Comparison of ENCODE assay signal across 27 mouse cellular contexts in genomic region chr8:93825317-93825716, GRCm38 (mm10). TPM values are rescaled to one million over a fixed set of nuclear protein-coding genes. Genes with fewer than 3 reads are reported as not detected.
DNase-seq lines count a peak whose midpoint lies in the region; ATAC-seq and TF ChIP-seq lines count a peak whose summit lies in the region.
"Had no signal": no experiment of that assay in that cellular context is flagged by ENCODE, and none has a peak within 500 bp of the region (broad histone marks: within the 10 kb centered on the region; RNA-seq: fewer than 3 reads in every experiment).

No protein-coding gene starts in this region.

- 24% methylated on average over 4 of the region's 4 CpGs for WGBS in lung, postnatal 0 days
- 41% methylated on average over 4 of the region's 4 CpGs for WGBS in stomach, postnatal 0 days

- H3K36me3 ChIP-seq in lung, postnatal 0 days (ENCODE audit: insufficient read depth, low read length), result no peaks in the 10 kb centered on the region
- no peaks in the 10 kb centered on the region for H3K36me3 ChIP-seq in stomach, postnatal 0 days (ENCODE audit: control insufficient read depth, insufficient read depth, low read length)
- H3K36me3 ChIP-seq: G1E; kidney, embryonic 15.5 days; limb, embryonic 15.5 days had no signal

- H3K27ac ChIP-seq in lung, postnatal 0 days (ENCODE audit: low read length), result peak overlapping the region; percentile 23; the same call in 1 of the 2 replicates
- H3K27ac ChIP-seq in stomach, postnatal 0 days (replicated peaks), result no peak overlapping the region
- H3K27ac ChIP-seq: forebrain, embryonic 10.5 days; heart, embryonic 13.5 days; hindbrain, postnatal 0 days; kidney, embryonic 15.5 days; left cerebral cortex, adult 2 months; limb, embryonic 15.5 days; liver, embryonic 14.5 days had no signal

- peak; percentile 78 for TF ChIP-seq EP300 in lung, postnatal 0 days (IDR thresholded peaks at IDR 0.05)
- no peak for TF ChIP-seq EP300 in stomach, postnatal 0 days (optimal IDR thresholded peaks at IDR 0.05)

- H3K4me2 ChIP-seq in lung, postnatal 0 days (replicated peaks; ENCODE audit: low read depth, low read length), result no peak overlapping the region
- H3K4me2 ChIP-seq in stomach, postnatal 0 days (replicated peaks; ENCODE audit: low read depth), result no peak overlapping the region
- H3K4me2 ChIP-seq: heart, embryonic 13.5 days; kidney, embryonic 15.5 days; limb, embryonic 15.5 days; midbrain, embryonic 11.5 days had no signal

- no peak overlapping the region for H3K9ac ChIP-seq in lung, postnatal 0 days (replicated peaks; ENCODE audit: low read depth)
- no peak overlapping the region for H3K9ac ChIP-seq in stomach, postnatal 0 days (ENCODE audit: low read length)
- H3K9ac ChIP-seq: heart, embryonic 13.5 days; kidney, embryonic 15.5 days; limb, embryonic 15.5 days; liver, embryonic 14.5 days had no signal

- no peaks in the 10 kb centered on the region for H3K9me3 ChIP-seq in lung, postnatal 0 days (ENCODE audit: low read length)
- no peaks in the 10 kb centered on the region for H3K9me3 ChIP-seq in stomach, postnatal 0 days (ENCODE audit: control insufficient read depth, low read length)
- H3K9me3 ChIP-seq: forebrain, embryonic 10.5 days; heart, embryonic 13.5 days; kidney, embryonic 15.5 days; limb, embryonic 15.5 days had no signal

- no peak overlapping the region for H3K4me3 ChIP-seq in lung, postnatal 0 days (ENCODE audit: low read depth, low read length)
- H3K4me3 ChIP-seq in stomach, postnatal 0 days (ENCODE audit: low read depth, low read length), result no peak overlapping the region
- H3K4me3 ChIP-seq: forebrain, embryonic 10.5 days; heart, embryonic 13.5 days; kidney, embryonic 15.5 days; left cerebral cortex, adult 2 months; limb, embryonic 15.5 days had no signal

- H3K27me3 ChIP-seq in lung, postnatal 0 days (replicated peaks; ENCODE audit: insufficient read depth, low read length), result no peaks in the 10 kb centered on the region
- H3K27me3 ChIP-seq in stomach, postnatal 0 days (ENCODE audit: control insufficient read depth, insufficient read depth, low read length), result no peaks in the 10 kb centered on the region
- H3K27me3 ChIP-seq: CH12.LX; heart, embryonic 13.5 days; kidney, embryonic 15.5 days; limb, embryonic 15.5 days had no signal

- H3K4me1 ChIP-seq in lung, postnatal 0 days (ENCODE audit: insufficient read depth, low read depth, low read length), result no peaks in the 10 kb centered on the region
- H3K4me1 ChIP-seq in stomach, postnatal 0 days (replicated peaks; ENCODE audit: control insufficient read depth, insufficient read depth), result 0 out of 2 replicates have a peak, but pooled peaks cover 3% of the 10 kb centered on the region
- H3K4me1 ChIP-seq: heart, embryonic 13.5 days; limb, embryonic 15.5 days had no signal

- ATAC-seq in frontal cortex, adult (ENCODE audit: low TSS enrichment), result peak; percentile 11; the same call in 1 of the 2 replicates
- peak; percentile 92 for ATAC-seq in lung, postnatal 0 days
- ATAC-seq in stomach, postnatal 0 days (ENCODE audit: low FRiP score, low TSS enrichment), result 0 out of 2 replicates have a peak, but pooled peaks have one; percentile 47
- ATAC-seq: forebrain, embryonic 16.5 days; hindbrain, postnatal 0 days had no signal

- no peak for TF ChIP-seq CTCF in lung, postnatal 0 days (IDR thresholded peaks at IDR 0.05)
- no peak for TF ChIP-seq CTCF in stomach, postnatal 0 days (IDR thresholded peaks at IDR 0.05; ENCODE audit: low read depth)

- no peak for DNase-seq in frontal cortex, postnatal 14 days (ENCODE audit: low spot score in 2 of 2)
- peak; percentile 19 for DNase-seq in right cerebral cortex, postnatal 10 days (ENCODE audit: low spot score in 2 of 2)
- no peak for DNase-seq in right cerebral cortex, postnatal 25 days
- peak; percentile 69 for DNase-seq in lung, postnatal 0 days (ENCODE audit: low spot score)
- DNase-seq in stomach, postnatal 0 days (ENCODE audit: low spot score), result peak; percentile 11
- no peak for DNase-seq in spleen, postnatal 4 days (ENCODE audit: low spot score in 2 of 2)
- DNase-seq in kidney, postnatal 25 days, result no peak
- DNase-seq: adrenal gland, adult 8-10 months; B cell, adult 2 months; heart, postnatal 14 days; kidney, adult 11 months; kidney, postnatal 4 days; left cerebral cortex, postnatal 4 days; right cerebral cortex, adult 18-20 months; thymus, postnatal 14 days had no signal

RNA-seq across cellular contexts. Expression of gene Gnao1, which starts 15.6 kb away (rescaled TPM):
- polyA plus RNA-seq in lung, postnatal 0 days (2015; fragmentation: Nextera tagmentation; extraction: Ambion mirVana), result 5.9 and 8.5 TPM in 2 replicates
- polyA plus RNA-seq in stomach, postnatal 0 days (2015; fragmentation: Nextera tagmentation; extraction: Ambion mirVana), result 7.2 and 9.5 TPM in 2 replicates
- polyA plus RNA-seq: G1E had no signal

Comparison
In these comparisons a context has a peak if more than half of its experiments do, and no peak if none do; other contexts are left out.
1. DNase-seq: peak in right cerebral cortex, postnatal 10 days (2 of 2), lung, postnatal 0 days (single experiment) and stomach, postnatal 0 days (single experiment); none in frontal cortex, postnatal 14 days (0 of 2), right cerebral cortex, postnatal 25 days (single experiment), spleen, postnatal 4 days (0 of 2) and kidney, postnatal 25 days (0 of 2).
2. ATAC-seq: peak in every context shown above with its lines; median percentile 92 in lung, postnatal 0 days; 47 in stomach, postnatal 0 days; 11 in frontal cortex, adult.